Mouse (Mus musculus): ENCODE measurements around the gene Catsperz. TPM values are rescaled to one million over a fixed set of nuclear protein-coding genes. Genes with fewer than 3 reads are reported as not detected.

Gene Catsperz
- polyA plus RNA-seq (2012; rRNA removed): 0.08 and 0.10 TPM in 2 replicates

DNA sequence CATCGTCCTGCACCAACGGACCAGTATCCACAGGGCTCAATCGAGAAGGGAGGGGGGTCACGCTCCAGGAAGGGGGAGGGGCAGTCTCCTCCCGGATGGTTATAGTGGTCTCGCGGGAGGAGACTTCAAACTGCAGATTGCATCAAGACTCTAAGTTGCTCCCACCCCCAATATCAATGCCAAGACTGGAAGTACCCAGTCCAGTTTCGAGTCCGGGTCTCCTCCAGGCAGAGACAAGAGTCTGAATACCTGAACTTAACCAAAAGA is at the start of gene Catsperz:
Catsperz (minus strand) TSS at position 74 of the 267 bp plus-strand sequence.

DNA sequence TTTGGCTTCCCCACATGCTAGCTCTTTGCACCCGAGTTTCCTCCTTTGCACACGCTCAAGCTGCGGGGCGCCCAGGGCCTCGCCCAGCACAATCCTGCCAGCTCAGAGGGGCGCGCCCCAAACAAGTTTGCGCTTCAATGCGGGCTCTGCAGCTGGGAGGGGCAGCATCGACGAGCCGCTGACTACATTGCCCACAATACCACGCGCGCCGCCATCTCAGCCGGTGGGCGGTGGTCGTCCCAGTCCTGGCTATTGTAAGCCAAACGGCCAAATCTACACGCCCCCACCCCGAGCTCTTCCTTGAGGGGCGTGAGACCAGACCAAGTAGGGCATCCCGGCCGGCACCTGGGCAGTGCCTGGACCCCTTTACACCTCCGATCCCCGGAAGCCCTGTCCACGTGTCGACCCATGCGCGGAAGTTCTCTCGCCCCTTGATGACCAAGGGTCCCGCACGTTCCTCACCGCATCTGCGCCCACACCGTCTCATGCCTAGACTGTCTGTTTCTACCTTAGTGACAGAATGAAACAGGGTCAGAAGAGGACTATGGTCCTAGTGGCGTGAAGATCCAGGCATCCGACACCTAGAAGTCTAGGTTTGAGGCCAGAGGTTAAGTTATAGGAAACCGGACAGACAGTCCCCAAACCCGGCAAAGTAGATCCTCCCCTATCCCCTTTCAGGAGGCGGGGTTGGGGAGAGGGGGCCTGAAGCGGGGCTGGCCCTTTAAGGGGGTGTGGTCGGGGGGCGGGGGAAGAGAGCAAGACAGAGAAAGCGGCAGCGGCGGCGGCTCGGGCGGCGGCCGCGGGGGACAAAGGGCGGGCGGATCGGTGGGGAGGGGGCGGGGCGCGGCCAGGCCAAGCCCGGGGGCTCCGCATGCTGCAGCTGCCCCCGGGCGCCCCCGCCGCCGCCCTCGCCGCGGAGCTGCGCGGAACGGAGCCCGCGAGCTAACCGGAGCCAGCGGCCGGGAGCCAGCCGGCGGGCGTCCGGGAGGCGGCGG is 49.3 kb upstream of the Catsperz start, which contains the start of gene Ppp1r14b:
Ppp1r14b (plus strand) TSS at position 758 of the 995 bp plus-strand sequence.

DNA sequence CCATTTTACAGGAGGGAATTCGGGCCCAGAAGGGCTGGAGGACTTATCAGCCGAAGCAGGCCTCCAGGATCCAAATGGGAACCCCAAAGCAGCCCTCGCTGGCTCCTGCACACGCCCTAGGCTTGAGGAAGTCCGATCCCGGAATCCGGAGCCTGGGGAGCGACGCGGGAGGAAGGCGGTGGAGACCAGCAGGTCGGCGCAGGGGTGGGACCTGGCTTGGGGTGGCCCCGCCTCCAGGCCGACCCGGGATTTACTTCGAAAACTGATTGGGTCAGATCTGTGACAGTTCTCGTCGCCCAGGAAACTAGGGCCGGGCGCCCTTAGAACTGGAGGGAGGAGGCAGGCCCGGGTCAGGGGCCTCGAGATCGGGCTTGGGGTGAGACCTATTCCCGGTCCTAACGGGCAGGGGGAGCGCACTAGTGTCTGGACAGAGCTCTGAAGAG is 17.1 kb upstream of the Catsperz start, which contains the start of gene Gpr137:
Gpr137 (minus strand) TSS at position 232 of the 443 bp plus-strand sequence.

GRCm38 (mm10) chr19:6941372-6942248 is 16.4 kb upstream of the Catsperz start, which contains the start of gene Bad:
Gene Bad, plus strand, starts transcription at chr19:6941861.

GRCm38 (mm10) chr19:6934195-6934977 is 9.2 kb upstream of the Catsperz start, which contains the start of gene Kcnk4:
Gene Kcnk4, minus strand, starts transcription at chr19:6934515.

DNA sequence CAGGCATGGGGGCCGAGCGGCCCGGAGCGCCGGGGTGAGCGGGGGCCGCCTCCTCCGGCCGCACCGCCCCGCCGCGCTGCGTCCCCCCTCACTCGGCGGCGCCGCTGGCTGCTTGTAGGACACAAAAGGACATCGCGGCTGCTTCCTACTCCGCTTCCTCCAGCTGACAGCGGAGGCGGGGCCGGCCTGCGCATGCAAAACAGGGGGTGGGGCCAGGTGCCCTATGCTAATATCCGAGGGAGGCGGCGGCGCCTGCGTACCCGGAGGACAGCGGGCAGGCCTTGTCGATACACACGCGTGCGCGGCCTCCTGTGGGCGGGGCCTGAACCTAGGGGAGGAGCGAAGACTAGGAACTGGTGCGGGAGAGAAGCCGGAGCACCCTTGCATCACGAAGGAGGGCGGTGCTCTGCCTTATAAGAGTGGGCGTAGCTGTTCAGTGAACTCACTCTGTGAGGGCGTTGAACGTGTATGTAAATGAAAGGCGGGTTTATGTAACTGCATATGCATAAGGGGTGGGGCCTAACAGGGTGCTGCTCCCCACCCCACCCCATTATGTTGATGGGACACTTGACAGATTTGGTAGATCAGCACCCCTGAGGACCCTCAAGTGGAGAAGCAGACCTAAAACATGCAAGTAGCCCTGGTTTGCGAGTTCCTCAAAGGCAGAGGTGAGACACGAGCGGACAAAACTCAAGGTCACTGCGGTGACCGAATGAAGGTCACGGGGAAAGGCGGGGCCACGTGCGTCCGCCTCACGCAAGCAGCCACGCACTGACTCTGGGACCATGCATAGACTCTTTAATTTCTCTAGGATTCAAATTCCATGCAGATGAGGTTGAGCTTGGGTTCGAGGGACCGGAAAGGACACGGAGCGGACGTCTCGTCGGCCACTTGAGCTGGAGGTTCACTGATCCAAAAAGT is 3.3 kb downstream of the Catsperz start, which contains the start of gene Esrra:
Esrra (minus strand) TSS at position 167 of the 921 bp plus-strand sequence.

DNA sequence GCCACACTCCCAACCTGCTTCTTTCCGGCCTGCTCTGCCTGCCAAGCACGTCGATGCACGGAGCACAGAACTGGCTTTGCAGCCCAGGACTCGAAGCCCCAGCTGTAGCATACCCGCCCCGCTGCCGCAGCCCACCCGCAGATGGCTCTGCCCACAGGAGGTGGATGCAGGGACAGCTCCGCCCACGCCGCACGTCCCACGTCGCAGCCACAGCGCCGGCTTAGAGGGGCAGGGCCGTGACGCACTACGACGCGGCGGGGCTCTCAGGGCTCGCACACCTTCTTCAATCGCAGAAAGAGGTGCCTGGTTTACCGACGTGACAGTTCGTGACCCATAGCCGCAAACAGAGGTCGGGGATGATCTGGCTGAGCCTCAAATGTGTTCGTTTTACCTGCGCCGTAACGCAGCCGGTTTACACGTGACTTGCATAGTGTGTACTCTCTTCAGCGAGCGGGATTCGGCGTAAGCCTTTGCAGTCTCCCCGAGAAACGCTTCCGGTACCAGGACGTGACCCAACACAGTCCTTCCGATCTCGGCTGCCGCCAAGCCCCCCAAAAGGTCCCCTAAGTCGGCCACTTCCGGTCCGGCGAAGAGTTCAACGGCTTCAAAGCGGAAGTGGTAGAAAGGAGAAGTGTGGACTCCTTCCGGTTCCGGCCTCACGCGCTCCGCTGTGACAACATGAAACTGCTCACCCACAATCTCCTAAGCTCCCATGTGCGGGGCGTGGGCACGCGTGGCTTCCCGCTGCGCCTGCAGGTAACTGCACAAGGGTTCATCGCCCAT is 15.5 kb downstream of the Catsperz start, which contains the start of the genes Trmt112 and Prdx5:
Trmt112 (plus strand) TSS at position 192 of the 783 bp plus-strand sequence.
Prdx5 (minus strand) TSS at position 600 of the 783 bp plus-strand sequence.

Other genes starting within 250 kb of the Catsperz start
- 3.1 and 3.5 TPM in 2 replicates for gene Rps6ka4, start 84.7 kb downstream of the Catsperz start, polyA plus RNA-seq (2012; rRNA removed)
- gene Ccdc88b, start 67.2 kb downstream of the Catsperz start, polyA plus RNA-seq (2012; rRNA removed): 6.4 and 6.7 TPM in 2 replicates
- gene Trmt112, start 15.7 kb downstream of the Catsperz start, polyA plus RNA-seq (2012; rRNA removed): 55.7 and 59.3 TPM in 2 replicates
- 267 and 283 TPM in 2 replicates for gene Prdx5, start 15.3 kb downstream of the Catsperz start, polyA plus RNA-seq (2012; rRNA removed)
- 10.1 and 12.5 TPM in 2 replicates for gene Esrra, start 3.6 kb downstream of the Catsperz start, polyA plus RNA-seq (2012; rRNA removed)
- gene Kcnk4, start 9.1 kb upstream of the Catsperz start, polyA plus RNA-seq (2012; rRNA removed): 0.03 TPM in 1 of 2 replicates, not detected in the other
- 22.7 and 23.0 TPM in 2 replicates for gene Bad, start 16.5 kb upstream of the Catsperz start, polyA plus RNA-seq (2012; rRNA removed)
- gene Gpr137, start 17.1 kb upstream of the Catsperz start, polyA plus RNA-seq (2012; rRNA removed): 11.6 and 11.9 TPM in 2 replicates
- gene Ppp1r14b, start 49.6 kb upstream of the Catsperz start, polyA plus RNA-seq (2012; rRNA removed): 40.3 and 42.2 TPM in 2 replicates
- gene Plcb3, start 51.1 kb upstream of the Catsperz start, polyA plus RNA-seq (2012; rRNA removed): 9.5 and 12.1 TPM in 2 replicates
- 61.8 and 67.5 TPM in 2 replicates for gene Fkbp2, start 55.1 kb upstream of the Catsperz start, polyA plus RNA-seq (2012; rRNA removed)
- gene Vegfb, start 62.3 kb upstream of the Catsperz start, polyA plus RNA-seq (2012; rRNA removed): 8.7 and 9.8 TPM in 2 replicates
- 10.4 and 11.7 TPM in 2 replicates for gene Dnajc4, start 67.2 kb upstream of the Catsperz start, polyA plus RNA-seq (2012; rRNA removed)
- 9.5 TPM in 2 replicates for gene Nudt22, start 70.7 kb upstream of the Catsperz start, polyA plus RNA-seq (2012; rRNA removed)
- gene Trpt1, start 70.8 kb upstream of the Catsperz start, polyA plus RNA-seq (2012; rRNA removed): 3.1 and 3.2 TPM in 2 replicates
- 47.6 and 60.3 TPM in 2 replicates for gene Fermt3, start 94.1 kb upstream of the Catsperz start, polyA plus RNA-seq (2012; rRNA removed)
- gene Stip1, start 114.6 kb upstream of the Catsperz start, polyA plus RNA-seq (2012; rRNA removed): 57.8 and 59.8 TPM in 2 replicates
- gene Macrod1, start 131.4 kb upstream of the Catsperz start, polyA plus RNA-seq (2012; rRNA removed): 10.4 and 11.4 TPM in 2 replicates
- 0.02 and 0.04 TPM in 2 replicates for gene Flrt1, start 180.3 kb upstream of the Catsperz start, polyA plus RNA-seq (2012; rRNA removed)